Mouse (Mus musculus) kidney, postnatal 25 days (tissue): ENCODE data around the gene Rdh14.

Experiments used
- DNase-seq, 2 experiments: peaks; one replicate each; pipeline ENCODE4 v3.0.0; 2021; ENCODE audit warnings: mixed read lengths in 2 of 2

Gene Rdh14

DNA sequence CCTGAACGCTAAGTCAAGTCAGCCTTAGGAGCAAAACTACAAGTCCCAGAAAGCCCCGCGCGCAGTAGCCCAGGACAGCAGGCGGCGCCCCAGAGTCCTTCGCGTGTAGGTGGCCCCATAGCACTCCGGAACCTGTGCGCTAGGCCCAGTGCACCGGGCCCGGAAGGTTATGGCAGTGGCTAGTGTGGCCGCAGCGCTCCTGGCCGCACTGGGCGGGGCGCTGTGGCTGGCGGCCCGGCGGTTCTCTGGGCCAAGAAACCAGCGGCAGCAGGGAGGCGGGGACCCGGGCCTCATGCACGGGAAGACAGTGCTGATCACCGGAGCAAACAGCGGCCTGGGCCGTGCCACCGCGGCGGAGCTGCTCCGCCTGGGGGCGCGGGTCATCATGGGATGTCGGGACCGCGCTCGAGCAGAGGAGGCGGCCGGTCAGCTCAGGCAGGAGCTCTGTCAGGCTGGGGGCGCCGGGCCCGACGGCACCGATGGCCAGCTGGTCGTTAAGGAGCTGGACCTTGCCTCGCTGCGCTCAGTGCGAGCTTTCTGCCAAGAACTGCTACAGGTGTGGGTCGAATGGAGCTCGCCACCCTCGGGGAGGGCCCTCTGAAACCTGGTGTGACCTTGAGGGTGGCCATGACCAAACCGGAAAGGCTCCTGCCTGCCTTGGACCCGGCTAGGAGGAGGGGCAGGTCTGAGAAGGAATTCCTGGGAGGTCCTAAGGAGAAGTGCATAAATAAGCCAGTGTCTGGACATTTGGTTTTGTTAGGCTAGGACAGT, at the start of gene Rdh14:
Gene Rdh14 (plus strand): TSS at position 102 of the 771 bp plus-strand sequence.
- peak; percentile 98 to 99 for DNase-seq

DNA sequence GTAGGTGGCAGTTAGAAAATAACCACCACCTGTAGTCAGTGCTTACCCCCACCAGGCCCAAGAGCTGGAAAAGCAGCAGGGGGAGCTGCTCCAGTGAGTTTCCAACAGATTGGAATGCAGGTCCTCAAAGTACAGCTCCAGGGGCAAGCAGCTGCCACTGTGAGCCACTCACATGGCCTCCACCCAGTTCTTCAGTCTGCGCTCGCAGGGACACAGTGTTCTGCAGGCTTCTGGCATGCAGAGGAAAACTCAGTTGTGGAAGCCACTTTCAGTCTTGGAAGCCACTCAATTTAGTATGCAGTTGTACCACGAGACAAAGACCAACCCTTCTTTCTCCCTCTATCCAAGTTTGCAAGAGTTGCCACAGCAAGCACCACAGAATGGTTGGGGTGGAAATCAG, 39.9 kb upstream of the Rdh14 start:
- no peak for DNase-seq

DNA sequence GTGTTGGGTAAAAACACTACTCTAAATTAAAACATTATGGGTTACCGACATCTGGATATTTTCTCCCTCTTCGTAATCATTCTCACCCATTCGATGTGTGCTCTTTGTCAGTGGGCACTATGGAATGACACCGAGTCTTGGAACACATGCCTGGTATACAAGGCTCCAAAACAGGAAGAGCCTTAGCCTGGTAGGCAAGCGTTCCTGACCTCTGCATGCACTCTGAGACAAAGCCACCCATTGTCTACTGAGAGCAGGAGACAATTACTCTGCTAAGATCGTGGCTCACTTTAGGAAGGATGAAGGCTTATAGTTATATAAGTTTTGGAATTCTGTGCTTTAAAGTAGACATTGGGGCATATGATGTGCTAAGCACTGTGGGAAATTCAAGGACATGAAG, 32.8 kb upstream of the Rdh14 start:
- DNase-seq = no peak

DNA sequence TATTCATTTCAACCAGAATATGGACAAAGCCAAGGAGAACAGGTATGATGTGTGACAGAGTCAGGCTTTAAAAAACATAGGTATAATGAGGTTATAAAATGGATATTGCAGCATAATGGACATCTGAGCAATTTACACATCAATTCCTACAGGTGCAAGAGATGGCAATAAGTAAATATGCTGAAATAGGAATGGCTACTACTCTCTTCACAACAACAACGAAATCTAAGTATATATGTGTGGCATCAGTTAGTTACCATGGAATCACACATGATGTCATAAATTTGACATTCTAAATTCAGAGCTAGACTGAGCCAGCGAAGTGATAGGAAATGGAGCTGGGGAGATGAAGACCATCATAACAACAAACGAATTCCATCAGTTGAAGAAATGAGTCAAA, 20.9 kb upstream of the Rdh14 start, which contains the start of gene Nt5c1b:
Gene Nt5c1b (plus strand): TSS at position 301 of the 400 bp plus-strand sequence.
- DNase-seq = no peak

DNA sequence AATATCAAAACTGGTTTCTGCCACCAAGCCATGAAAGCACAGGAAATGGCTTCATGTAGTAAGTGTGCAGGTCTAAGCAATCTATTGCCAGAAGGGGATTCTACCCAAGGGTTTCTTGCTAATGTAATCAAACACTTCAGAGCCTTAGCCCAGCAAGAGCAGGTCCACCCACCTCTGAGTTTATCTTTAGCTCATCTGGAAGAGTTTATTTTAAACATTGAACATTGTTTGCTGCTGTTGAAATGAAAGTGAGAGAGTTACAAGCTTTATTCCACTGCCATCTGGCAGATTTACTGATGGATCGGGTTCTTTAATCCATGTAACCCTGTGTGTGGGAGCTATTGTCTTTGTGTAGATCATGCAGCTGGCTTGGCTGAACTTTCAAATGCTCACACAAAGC, 10.2 kb downstream of the Rdh14 start:
- DNase-seq = no peak

DNA sequence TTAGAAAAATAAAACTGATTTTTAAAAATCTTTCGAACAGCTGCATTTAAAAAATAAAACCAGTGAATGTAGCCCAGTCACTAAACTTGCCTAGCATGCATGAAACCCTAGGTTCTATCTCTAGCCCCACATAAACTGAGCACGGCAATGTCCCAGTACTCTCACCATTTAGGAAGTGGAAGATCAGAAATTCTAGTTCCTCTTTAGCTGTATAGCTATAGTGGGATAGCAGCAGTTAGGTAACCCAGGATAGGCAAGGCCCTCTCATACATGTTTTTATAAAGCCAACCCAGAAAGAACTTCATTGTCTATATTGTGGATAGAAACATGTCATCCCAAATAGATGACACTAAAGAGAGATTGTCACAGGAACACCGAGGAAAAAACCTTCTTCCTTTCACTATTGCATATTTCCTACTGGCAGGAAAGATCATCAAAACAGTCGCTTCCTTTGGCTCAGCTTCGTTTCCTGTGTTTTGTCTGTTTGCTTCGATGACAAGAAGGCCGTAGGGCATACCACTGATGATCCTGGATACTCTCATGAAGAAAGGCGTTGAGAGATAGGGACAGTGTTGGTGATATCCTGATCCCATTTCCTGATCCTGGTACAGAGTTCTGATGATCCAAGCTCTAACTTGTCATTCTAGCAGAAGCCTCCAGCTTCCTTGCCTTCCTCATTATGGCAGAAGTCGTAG, 12.0 kb downstream of the Rdh14 start:
- no peak for DNase-seq

DNA sequence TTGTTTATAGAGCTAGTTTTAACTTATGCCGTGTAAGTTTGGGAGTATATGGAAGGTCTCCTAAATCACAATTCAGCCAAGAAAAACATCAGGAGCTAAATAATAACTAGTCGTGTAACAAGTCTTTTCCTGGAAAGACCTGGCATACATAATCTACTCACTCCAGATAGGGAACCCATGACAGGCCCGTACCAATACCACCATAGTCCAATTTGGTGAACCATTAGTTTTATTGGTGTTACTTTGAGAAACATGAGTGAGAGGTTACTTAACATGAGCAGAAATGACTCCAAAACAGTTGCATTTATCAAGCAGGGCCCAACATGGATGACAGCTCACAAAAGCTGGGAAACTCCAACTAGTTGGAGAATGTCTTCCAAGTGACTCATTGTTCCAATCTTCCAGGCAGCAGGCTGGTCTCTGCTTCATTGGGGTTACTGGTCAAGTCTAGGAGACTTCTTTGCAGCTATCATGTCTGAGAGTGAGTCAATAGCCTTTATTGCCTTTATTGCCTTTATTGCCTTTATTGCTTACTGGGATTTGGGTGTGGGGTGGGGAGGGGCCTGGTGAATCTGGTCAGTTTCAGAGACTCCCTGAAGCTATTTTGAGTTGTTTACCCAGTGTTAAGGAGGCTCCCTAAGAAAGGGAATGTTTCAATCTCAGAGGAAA, 20.1 kb downstream of the Rdh14 start:
- DNase-seq = no peak

DNA sequence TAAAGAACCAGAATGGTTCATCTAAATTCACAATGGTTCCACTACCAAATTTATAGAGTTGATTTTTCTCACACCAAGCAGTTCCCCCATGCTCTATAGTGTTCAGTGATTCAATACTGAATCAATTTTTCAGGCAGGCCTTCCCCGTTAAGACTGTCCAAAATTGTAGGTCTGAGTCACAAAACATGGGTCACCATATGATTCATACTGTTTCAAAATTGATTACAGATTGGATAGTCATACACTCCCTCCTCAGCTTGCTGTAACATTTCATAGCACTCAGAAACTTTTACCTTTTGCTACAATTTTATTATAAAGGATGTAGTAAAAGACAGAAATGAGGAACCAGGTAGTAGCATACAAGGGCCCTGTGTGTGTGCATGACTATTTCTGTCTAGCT, 20.9 kb downstream of the Rdh14 start:
- no peak for DNase-seq

DNA sequence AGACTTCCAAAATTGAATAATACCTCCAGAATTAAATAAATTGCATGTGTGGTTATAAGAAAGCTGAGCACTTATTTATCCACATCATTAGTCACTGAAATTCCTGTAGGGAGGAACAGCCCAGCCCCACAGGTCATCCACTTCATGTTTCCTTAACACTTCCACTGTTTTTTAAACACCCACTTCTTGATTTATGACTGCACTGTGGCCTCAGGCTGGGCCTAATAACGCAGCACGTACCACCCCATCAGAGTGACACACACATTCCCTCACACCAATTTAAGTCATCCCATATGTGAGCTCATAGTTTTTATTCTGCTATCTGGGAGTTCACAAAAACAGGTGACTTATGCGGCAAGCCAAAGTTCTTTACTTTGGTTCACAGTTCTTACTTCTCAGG, 31.8 kb downstream of the Rdh14 start:
- DNase-seq = no peak

DNA sequence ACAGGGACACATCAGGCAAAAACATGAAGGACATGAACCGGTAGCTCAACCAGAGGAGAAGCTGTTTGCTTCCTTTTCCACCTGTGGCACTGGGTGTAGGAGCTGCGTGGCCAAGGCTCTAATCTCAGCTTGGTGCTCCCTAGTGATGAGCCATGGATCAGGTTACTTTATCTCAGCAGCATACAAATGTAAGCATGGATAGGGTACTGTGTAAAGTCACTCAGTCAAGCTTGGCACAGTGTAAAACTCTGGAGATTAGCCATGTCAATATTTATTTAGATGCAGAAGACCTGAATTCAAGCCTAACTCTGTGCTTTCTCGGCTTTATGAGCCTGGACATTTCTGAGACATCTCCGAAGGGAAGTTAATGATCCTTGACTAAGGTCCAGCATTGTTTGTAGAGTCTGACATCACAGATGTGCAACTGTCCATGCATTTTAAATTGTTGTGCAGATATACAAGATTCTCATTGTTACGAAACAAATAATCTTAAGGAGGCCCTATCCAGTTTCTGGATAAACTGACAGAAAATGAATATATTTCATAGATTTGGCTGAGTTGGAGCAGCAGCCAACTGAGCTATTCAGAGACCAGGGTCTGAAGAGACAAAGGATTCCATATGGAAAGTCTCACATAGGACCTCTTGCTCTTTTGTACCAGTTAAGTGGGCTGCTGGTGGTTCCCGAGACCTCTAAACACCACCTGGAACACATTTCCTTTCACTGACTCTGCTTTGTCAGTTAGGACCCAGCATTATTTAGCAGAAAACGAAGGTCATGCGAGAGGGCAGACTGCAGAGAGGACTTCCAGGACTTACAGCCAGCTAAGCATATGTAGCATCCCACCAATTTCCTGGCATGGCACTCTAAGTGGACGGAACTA, 35.7 kb downstream of the Rdh14 start:
- no peak for DNase-seq

DNA sequence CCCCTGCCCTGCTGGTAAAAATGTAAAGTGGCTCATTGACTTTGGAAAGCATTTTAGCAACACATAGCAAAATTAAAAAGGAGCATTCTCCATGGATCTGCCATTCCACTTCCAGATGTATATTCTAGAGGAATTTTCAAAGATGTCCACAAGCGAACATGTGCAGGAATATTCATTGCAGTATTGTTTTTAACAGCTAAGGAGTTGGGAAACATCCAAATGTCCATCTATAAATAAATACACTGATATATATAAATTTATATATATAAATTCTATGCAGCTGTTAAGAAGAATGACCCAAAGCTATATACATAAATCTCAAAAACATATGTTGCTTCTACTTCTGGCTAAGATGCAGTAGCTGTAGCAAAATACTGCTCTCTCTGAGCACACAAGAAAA, 40.4 kb downstream of the Rdh14 start:
- no peak for DNase-seq

DNA sequence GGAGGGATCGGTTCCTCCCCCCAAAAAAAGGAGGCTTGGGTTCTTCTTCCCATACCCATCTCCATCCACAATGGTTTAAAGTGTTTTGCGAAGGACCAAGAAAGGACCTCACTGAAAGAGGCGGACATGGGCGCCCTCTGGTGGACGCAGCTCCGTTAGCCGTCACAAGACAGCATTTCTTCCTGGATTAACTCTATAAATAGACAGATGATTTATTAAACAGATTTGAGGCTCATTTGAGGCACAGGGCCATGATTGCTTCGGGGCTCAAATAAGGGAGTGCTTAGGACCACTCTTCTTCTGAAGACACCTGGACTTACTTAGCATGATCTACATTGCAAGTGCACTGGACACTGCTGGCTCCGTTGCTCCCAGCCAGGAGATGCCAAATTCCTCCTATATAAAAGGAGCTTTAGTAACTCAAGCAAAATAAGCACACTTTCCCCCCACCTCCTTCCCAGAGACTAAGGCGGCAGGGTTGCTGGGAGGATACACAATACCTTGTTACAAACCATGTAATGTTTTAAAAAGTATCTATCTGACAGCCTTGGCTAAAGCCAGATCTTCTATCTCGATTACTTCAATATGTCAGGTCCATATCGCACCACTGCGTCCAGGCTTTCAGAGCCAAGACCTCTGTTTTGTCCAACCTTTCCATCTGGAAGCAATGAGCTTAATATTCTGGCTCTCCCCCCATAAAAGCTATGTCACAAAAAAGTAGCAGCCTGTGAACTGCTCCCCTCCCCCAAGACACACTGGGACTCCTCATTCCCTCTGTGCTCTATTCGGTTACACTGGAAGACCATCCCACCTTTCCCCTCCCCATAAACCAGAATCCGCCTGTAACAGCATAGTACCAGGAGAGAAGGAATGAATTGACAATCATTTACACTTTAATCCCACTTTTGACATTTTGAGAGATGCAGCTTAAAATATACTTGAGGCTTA, 47.8 kb downstream of the Rdh14 start:
- peak; percentile 78 to 91 for DNase-seq

DNA sequence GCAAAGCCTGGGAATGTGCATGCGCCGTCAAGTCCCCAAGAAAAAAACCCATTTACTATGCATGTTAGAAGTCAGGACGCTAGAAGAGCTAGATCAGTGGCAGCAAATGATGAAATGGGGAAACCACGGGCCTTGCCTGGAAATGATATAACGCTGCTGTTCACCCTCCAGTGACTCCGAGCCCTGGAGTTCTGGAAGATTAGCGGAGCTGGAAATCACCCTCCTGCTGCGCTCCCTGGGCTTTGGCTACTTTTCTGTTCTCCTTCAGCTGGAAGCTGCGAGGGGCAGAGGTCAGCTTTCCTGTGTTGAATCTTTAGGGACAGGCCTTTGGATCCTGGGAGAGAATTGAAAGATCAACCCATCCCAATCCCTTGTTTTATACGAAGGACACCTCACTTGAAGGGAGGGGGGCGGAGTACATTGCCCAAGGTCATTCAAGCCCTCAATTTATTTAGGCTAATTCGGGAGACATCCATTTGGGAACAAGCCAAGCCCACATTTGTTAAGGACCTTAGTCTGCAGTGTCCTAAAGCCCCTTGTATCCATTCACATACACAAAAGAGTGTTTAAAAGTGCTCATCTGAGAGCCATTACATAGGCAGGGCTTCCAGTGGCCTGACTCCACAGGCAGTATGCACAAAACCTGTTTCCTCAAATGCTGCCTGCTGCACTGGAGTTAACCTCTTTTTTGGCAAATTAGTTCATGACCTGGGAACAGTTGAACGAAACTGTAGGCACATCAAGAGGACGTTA, 49.1 kb downstream of the Rdh14 start:
- DNase-seq = peak; percentile 2 to 35
